Mouse (Mus musculus): Measurements from ENCODE around the gene Prune1.

Gene Prune1

DNA sequence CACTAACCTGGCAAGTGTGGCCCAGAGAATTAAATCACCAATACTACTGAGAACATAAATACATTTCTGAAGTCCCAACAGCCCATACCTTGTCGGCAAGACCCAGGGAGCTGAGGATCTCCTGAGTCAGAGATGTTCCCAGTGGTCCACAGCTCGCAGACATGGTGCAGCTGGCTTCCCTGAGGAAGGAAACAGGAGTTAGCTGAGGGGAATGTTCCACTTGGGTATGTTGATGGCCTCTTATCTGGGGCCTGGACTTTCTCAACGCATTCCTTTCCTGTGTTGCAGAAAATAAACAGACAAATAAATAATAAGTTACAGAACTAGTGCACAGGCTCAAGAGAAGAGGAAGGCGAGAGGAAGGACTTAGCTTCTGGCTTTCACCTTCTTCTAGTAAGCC, 24.4 kb upstream of the Prune1 start:
- no peak for DNase-seq (ENCODE audit: low read depth)

DNA sequence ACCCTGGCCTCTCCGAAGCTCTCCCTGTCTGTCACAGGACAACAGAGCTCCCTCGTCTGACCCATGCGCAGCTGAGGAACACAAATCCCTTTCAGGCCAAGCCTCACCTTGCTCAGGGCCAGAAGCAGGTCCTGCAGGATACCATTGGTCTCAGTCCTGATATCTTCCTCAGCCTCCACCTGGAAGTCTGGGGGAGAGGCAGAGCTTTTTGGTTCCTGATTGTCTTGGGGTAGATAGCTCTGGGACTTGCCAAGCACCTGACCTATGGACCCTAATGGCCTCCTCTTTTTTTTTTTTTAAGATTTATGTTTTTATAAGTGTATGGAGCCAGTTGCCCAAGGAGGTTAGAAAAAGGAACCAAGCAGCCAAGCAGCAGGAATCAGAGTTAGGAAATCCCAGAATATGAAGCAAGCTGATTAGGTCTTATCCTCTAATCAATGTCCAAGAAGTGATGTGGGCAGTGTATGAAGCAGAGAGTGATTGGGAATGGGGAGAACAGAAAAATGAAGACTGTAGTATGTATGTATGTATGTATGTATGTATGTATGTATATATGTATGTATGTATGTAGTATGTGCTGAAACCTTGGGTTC, 19.4 kb upstream of the Prune1 start:
- DNase-seq (ENCODE audit: low read depth): no peak

DNA sequence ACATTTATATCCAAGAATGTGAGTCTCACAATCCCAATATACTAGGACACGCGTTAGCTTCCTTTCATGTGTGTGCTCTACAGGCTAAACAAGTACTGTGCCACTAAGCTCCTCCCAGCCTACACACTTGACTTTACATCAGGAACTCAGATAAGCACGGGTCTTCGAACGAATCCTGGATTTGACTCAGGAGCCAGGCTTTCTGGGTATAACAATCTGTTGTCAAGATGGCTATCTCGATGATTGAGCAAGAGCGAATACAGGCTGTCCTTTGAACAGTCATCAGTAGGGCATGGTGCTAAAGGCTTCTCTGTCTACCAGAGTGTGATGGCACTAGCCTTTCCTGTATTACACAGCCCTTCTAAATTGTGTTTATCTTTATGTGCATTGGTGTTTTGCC, 16.1 kb upstream of the Prune1 start:
- no peak for DNase-seq (ENCODE audit: low read depth)

DNA sequence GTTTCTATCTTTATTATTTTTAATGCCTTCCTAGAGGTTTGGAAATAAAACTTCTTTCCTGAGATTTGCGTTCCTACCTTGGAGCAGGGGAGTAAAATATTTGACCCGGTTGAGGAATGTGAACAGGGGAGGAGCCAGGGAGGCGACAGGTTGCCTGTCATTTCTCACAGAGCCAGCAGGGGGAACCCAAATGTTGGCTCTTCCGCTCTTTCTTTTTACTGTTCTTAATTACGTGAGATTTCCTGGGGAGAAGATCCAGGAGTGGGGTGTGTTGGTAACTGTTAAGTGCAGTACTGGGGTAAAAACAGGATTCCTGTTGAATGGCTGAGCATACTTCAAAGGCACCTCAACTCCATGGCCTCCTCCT, 14.2 kb upstream of the Prune1 start:
- peak; percentile 75 for DNase-seq (ENCODE audit: low read depth)

DNA sequence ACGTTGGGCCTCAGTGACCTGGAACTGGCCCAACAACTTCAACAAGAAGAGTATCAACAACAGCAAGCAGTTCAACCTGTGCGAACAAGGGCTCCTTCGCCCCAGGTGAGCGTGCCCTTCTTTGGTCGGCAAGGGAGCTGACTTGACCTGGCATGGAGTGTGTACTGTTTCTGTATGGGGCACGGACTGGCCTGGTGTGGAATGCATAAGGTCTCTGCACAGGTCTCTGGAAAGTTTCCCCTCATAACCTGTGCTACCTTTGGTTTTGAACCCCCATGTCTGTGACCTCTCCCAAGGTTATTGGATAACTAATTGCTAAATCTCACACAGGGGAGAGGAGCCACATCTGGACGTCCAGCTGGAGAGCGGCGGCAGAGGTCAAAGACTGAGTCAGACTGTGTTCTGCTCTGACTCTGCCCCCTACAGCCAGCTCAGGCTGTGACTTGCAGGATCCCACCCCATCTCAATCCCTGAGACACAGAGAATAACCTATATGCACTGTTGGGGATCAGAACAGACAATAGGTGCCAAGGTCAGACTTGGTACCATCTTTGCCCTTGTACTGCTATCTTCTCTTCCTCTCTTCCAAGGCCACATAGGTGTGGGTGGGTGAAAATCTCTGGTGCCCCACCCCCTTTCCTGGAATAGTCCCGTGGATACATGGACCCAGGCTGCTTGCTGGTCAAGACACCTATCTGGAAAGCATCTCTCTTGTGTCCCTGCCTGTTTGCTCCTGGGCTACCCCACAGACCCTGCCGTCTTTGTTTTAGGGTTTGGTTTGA, 13.6 kb upstream of the Prune1 start:
- DNase-seq (ENCODE audit: low read depth): no peak

DNA sequence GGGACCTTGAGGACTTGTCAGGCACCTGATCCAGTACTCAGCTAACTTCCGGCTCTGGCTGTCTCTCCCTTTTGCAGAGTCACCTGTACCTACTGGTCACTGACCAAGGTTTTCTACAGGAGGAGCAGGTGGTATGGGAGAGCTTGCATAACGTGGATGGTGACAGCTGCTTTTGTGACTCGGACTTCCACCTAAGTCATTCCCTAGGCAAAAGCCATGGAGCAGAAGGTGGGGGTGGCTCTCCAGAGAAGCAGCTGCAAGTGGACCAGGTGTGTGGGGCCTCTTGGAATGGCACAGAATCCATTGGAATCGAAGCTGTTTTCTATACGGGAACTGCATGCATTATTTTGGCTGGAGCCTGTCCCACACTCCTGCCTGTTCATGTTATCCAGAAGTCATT, 12.8 kb upstream of the Prune1 start:
- no peak for DNase-seq (ENCODE audit: low read depth)

DNA sequence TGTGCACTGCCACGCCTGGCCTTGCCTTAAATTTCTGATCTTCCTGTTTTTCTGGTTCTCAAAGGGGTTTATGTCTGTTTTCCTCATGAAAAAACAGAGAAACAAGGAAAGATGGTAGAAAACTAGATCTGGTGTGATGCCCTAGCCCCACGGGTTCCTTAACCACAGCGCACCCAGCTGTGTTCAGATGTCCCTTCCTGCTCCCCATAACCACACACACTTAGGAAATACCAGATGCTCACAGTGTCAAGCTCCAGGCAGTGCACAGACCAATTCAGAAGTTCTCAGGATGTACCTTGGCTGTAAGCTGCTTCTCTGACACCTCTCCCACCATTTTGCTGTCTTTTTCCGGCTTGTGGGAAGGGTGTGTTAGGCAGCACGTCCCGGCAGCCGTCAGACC, 12.4 kb upstream of the Prune1 start:
- DNase-seq (ENCODE audit: low read depth): no peak

DNA sequence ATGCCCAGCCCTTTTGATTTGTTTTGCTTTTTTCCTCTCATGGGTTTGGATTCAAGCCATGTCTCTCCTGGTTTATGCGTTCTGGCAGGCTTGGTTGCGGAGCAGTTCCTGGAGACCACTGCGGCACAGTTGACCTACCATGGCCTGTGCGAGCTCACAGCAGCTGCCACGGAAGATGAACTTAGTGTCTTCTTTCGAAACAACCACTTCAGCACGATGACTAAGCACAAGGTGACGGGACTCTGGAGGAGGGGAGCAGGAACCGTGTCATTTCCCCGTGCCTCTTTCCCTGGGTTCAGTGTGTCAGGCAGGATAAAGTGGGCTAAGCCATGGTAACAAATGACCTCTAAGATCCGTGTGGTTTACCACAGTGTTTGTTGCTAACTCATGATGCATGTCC, 11.7 kb upstream of the Prune1 start:
- no peak for DNase-seq (ENCODE audit: low read depth)

DNA sequence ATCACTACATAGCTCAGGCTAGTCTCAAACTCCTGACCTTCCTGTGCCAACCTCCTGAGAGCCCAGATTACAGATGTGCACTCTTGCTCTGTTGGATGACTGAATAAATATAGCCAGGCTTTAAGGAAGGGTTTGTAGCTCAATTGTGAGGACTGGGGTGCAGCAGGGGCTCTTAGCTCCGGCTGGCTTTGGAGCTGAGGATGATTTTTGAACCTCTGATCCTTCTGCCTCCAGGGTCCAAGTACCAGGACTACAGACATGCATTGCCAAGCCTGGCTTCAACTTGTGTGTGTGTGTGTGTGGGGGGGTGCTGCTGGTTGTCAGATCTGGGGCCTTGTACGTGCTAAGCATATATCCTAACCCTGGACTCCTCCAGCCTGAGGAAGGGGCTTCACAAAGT, 11.0 kb upstream of the Prune1 start:
- no peak for DNase-seq (ENCODE audit: low read depth)

DNA sequence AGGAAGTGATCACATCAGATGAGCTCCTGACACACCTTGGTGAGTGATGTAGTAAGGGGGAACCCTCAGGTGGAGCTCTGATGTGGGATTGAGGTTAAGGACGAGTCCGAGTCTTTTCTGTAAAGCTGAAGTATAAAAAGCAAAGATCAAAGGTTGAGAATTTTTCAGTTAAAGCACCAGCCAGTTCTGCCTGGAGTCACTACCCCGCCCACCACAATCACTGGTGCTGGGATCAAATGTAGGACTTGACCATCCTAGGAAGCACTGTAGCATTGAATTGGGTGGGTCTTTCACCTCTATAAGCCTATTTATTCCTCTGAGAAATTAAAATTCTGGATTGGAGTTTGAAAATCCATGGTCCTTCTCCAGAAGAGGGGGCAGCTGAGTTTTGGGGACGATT, 9.2 kb upstream of the Prune1 start:
- no peak for DNase-seq (ENCODE audit: low read depth)

DNA sequence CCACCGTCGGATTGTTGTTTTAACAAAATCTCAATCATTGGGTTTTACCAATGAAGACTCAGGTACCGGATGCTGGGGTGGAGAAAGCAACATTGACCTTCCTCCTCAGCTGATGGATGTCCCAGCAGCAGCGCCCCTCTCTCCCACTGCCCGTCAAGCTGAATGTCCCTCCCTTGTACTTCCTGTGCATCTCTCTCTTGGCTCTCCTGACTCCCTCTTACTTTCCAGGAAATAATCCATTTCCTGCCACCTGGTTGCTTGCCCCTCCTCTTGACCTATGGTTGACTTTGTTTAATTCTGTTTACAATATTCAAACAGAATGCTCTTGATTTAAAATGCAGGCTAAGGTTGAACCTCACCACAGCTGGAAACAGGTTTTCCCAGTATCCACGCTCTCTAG, 8.3 kb upstream of the Prune1 start:
- DNase-seq (ENCODE audit: low read depth): no peak

DNA sequence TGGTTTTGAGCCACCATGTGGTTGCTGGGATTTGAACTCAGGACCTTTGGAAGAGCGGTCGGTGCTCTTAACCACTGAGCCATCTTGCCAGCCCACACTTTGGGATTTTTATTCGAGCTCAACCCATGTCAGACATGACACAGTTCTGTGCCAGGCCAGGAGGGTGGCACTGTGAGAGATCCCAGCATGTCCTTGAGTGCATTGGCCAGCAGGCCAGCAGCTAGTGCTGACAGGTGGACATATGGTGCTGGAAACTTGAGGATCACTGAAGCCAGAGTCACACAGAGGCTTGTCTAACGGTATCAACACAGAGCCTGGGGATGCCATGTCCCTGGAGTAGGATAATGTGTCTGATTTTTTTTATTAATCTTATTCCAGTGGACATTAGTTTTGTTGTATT, 7.5 kb upstream of the Prune1 start:
- DNase-seq (ENCODE audit: low read depth): no peak

DNA sequence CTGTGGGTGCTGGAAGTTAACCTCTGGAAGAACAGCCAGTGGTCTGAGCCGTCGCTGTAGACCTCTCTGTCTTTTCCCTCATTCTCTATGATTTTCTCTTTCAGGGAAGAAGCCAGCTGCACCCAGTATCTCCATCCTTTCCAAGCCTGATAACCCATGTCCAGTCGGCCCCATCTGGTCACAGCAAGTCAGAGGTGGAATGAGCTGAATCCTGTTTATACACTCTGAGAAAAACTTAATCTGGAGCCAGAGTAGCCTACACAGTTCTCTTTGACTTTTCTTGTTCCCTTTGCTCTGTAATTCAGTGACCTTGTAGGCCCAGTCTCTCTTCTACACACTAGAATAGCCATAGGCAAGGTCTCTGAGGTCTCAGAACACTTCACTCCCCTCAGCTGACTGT, 5.7 kb upstream of the Prune1 start:
- no peak for DNase-seq (ENCODE audit: low read depth)

DNA sequence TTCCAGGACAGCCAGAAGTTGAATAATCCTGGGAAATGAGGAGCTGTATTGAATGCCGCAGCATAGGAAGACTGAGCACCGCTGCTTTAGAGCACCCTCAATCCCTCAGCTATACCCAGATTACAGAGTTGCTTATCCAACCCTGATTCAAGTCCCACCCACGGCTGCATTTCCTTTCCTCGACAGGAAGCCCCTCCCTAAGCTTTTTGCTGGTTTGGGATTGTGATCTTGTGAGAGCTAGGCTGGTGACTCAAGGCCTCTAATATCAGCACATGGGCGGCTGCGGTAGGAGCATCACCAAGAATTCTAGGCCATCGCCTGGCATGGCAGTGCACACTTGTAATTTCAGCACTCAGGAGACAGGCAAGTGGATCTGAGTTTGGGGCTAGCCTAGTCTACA, 4.6 kb upstream of the Prune1 start:
- no peak for DNase-seq (ENCODE audit: low read depth)

DNA sequence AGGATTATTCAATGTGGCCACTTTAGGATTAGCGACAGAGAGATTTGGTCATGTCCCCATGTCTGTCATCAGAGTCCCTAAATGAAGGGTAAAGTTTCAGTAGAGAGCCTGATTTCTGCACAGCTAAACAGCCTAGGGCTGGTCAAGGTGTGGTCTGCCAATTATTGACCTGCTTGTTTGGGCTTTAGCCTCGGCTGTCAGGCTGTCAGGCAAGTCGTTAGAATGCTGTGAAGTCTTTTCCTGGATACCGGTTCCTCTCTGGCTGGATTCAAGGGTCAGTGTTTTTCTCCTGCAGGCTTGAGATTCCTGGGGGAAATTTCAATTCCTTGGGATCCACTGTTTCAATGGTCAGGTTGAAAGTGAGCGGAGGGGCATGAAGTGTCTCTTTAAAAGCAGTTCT, 4.1 kb upstream of the Prune1 start:
- no peak for DNase-seq (ENCODE audit: low read depth)

DNA sequence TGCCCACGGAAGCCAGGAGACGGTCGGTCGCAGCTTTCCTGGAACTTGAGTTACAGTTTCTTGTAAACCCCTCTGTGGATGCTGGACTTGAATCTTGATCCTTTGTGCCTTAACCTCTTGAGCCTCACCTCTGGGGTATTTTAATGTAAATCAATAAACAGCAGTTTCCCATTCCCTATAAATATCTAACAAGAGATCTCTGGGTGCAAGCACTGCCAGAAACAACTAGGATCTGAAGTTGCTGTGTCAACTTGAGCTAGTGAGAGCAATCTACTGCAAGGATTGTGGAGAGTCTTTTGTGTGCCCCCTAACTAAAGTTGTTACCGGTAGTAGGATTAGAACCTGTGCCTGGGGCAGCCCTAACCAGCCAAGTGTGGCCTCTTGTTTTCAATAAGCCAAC, 3.5 kb upstream of the Prune1 start:
- DNase-seq (ENCODE audit: low read depth): no peak

DNA sequence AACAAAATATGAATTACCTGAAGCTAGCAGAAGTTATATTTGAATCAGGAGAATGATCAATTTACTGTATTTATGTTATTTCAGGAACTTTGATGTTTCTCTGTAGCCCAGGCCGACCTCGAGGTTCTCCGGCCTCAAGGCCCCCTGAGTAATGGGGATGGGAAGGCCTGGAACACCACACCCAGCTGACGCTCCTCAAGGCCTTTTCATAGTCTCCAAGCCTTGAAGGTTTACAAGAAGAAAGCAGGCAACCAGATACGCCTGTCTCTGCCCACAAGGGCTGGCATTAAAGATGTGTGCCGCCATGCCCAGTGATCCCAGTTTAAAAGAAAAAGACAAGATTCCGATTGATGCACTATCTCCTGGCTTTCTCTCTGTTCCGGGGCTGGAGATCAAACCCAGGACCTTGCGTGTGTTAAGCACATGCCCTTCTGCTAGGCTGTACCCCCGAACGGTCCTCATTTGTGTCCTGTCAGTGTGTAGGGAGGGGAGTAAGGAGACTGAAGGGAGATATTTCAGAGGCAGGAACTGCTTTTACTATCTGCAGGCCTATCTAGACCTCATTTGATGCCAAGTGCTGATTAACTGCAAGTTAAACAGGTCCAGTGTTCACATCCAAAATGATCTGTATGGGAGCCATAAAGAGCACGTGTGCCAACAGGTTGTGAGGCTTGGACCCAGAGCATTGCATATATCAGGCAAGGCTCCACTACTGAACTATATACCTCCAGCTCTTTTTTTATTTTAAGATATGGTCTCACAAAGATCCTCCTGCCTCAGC, 2.8 kb upstream of the Prune1 start:
- no peak for DNase-seq (ENCODE audit: low read depth)

DNA sequence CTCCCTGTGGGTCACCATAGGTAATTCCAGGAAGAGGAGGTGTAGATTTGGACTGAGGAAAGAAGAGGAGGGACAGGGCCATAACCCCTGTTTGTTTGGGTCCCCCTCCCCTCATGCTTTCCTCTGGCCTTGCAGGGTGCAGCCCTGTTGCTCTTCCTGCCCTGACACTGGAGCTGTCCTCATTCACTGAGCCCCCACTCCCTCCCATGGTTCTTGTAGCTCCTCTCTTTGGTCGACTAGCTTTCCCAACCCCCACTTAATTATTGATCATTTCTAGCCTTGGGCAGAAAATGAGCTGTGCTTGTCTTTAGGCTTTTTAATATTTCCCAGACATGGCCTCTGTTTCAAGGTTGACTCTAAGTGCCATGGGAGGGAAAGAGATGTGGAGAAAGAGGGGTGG, 2.2 kb upstream of the Prune1 start:
- DNase-seq (ENCODE audit: low read depth): no peak

DNA sequence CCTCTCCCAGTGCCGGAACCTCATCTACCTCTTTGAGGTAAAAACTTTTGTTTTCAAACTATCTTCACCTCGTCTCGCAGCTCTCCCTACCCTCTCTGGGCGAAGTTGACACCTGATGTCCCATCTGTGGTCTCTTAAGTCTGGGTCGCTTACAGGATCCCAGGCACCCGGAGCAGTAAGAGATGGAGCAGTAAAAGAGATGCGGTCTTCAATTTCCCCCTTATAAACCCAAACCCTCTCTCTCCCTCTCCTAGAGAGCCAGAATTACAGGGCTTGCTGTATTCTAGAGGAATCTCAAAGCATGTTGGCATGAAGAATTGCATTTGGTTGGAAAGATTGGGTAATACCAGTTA, 1.7 kb upstream of the Prune1 start:
- DNase-seq (ENCODE audit: low read depth): no peak

DNA sequence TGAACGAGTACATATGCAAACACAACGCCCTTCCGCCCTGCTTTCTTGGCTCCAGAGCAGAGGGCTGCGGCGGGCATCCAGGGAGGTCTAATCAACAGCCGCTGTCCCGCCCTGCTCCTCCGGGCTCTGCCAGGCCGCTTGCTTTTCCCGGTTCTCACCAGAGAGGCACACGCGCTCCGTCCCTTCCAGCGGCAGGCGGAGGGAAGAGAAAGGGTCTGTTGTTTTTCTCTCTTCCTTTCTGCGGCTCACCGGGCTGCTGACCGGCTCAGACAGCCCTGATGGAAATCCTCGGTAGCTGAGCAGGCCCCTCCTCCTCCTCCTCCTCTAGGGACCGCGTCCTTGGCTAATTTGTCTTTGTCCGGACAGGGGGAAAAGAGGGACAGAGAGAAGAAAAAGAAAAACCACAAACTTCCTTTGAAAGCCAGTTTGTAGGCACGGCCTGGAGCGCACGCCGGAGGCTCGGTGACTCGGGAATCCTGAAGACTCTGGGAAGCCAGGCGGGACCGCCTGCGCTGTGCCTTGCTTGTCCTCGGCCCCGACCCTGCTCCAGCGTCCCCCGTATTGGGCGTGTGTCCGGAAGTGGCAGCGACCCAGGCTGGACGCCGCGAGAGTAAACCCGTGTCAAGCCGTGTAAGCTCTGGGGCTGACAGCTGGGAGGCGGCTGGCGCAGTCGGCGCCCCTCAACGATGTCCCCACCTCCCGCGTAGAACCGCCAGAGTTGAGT, 1.2 kb upstream of the Prune1 start:
- peak; percentile 48 for DNase-seq (ENCODE audit: low read depth)

DNA sequence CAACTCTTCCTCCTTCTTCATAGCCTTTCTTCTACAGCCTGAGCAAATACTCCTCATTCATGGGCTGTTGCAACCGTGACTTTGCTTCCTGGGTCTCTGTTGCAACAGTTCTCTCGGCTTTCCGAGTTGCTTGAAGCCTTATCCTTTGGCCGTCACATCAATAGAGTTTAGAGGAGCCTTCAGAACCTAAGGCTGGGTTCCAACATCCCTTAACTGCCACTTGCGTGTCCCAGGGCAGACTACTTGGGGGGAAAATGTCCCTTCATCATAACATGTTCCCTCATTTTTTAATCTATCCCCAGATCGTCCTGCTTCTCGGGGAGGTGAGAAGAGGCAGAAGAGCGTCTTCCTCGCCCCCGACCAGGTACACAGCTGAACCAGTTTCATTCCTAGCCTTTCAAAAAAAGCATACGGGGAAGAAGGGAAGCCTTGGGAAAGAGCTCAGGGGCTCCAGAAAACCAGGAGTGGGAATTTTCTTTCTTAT, 547 bp upstream of the Prune1 start:
- peak; percentile 66 for DNase-seq (ENCODE audit: low read depth)

DNA sequence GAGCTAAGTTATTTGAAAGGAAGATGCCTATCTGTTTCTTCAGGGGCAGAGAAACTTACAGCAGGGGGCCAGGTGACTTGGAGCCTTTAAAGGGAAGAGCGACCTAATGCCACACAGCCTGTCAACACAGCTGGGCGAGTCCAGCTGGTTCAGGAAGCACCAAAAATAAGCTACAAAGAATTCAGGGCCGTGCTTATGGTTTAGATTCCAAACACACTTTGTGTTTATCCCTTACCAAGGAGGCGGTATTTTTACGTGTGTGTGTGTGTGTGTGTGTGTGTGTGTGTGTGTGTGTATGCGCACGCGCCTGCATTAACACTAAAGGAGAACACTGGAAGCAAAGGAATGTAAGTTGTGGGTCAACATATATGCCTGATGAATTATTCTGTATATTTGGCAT, 1.1 kb downstream of the Prune1 start:
- peak; percentile 65 for DNase-seq (ENCODE audit: low read depth)

DNA sequence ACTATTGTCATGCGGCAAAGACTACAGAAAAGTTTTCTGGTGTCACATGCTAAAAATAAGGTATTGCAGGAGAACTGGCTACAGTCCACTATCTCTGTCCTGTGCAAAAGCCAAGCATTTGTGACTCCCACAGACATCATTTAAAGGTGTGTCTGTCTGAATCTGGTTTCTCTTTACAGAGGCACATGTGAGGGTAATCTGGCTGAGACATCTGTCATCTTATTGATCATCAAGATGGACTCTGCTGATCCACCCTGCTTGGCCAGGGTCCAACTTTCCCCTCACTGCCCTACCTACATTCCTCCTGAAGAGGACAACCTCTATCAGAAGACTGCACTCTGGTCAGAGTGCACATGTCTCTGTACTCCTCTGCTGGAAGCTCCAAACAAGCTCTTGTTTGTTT, 4.7 kb downstream of the Prune1 start:
- no peak for DNase-seq (ENCODE audit: low read depth)
